Mouse (Mus musculus) heart, embryonic 15.5 days (tissue): Measurements from ENCODE around the gene Stx1b. TPM values are rescaled to one million over a fixed set of nuclear protein-coding genes. Genes with fewer than 3 reads are reported as not detected.

Experiments used
- ATAC-seq: fragments of 200-750 bp; cut with Nextera tagmentation; replicated peaks from 2 replicates; pipeline ENCODE4 v1.8.0; 2017; ENCODE audit warnings: low read depth, moderate TSS enrichment; ENCODE audit not compliant: insufficient number of reproducible peaks, insufficient read depth, low FRiP score
- H3K27ac ChIP-seq: fragments of 300-500 bp; sonication (generic); 2 replicates; pipeline ENCODE4 v1.5.1; 2015; ENCODE audit warnings: mild to moderate bottlenecking, inconsistent platforms
- H3K27me3 ChIP-seq: fragments of 300-500 bp; sonication (generic); 2 replicates; pipeline ENCODE4 v1.6.1; 2015; ENCODE audit warnings: inconsistent platforms
- H3K36me3 ChIP-seq: fragments of 300-500 bp; sonication (generic); 2 replicates; pipeline ENCODE4 v1.6.1; 2015; ENCODE audit warnings: mild to moderate bottlenecking, inconsistent platforms
- H3K4me1 ChIP-seq: fragments of 300-500 bp; sonication (generic); replicated peaks from 2 replicates; pipeline ENCODE4 v1.6.1; 2015; ENCODE audit warnings: inconsistent platforms
- H3K4me2 ChIP-seq: fragments of 300-500 bp; sonication (generic); 2 replicates; pipeline ENCODE4 v1.6.1; 2015; ENCODE audit warnings: inconsistent platforms, mild to moderate bottlenecking, moderate library complexity
- H3K4me3 ChIP-seq: fragments of 300-500 bp; sonication (generic); 2 replicates; pipeline ENCODE4 v1.5.1; 2015; ENCODE audit warnings: mild to moderate bottlenecking, inconsistent platforms
- H3K9ac ChIP-seq: fragments of 300-500 bp; sonication (generic); 2 replicates; pipeline ENCODE4 v1.6.1; 2015; ENCODE audit warnings: mild to moderate bottlenecking, inconsistent platforms
- H3K9me3 ChIP-seq: fragments of 300-500 bp; sonication (generic); replicated peaks from 2 replicates; pipeline ENCODE4 v1.6.1; 2016; ENCODE audit warnings: inconsistent platforms
- WGBS: fragments of 180-500 bp; shearing (Covaris S2); methylation state at CpG from one replicate; pipeline ENCODE4 v1.1.7; 2015; ENCODE audit warnings: mixed read lengths; 5-methylcytosine and 5-hydroxymethylcytosine counted together
- polyA plus RNA-seq: library from polyadenylated mRNA; unstranded; fragments of >200 nt; fragmentation: Nextera tagmentation; extraction: Ambion mirVana; gene quantifications from 2 replicates; pipeline ENCODE4 v1.2.1, GENCODE M21; 2015

Stx1b gene
- polyA plus RNA-seq, 1 experiment from 2014 or later = 1.4 TPM

DNA sequence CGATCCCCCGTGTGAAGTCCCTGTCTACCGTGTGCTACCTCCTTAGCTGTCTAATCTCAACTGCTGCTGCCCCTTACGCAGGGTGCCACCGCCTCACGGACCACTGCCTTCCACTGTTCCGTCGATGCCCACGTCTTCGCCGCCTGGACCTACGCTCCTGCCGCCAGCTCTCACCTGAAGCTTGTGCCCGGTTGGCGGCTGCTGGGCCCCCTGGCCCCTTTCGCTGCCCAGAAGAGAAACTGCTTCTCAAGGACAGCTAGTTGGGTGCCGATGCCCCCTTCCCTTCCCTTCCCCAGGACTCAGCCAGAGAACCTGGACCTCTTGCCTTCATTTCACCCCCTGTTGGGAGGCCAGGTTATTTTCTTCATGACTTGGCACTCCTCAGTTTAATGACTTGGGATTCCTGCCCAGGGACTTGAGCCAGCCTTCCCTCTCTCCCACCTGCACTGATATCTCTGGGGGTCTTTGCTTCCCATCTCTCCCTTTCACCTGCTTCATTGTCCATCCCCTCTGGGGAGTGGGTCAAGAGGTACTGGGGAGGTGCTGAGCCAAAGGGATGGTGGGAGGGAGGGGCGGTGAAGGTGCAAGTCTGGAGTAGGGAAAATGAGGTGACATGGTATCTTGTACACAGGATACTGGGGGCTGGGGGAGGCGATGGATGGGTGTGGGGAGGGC is 56.5 kb downstream of the Stx1b start:
- Histone ChIP-seq H3K4me1 (peaks cover 28% of the 10 kb centered on the region), H3K27ac (no peak overlapping the region), H3K9ac (no peak overlapping the region), H3K4me2 (no peak overlapping the region), H3K27me3 (no peaks in the 10 kb centered on the region), H3K36me3 (peaks cover 22% of the 10 kb centered on the region), H3K9me3 (no peaks in the 10 kb centered on the region), H3K4me3 (no peak overlapping the region)
- WGBS = 90% methylated on average over 19 of the region's 19 CpGs
- no peak for ATAC-seq

- WGBS = 70% methylated on average over 17 of the region's 17 CpGs
- no peak overlapping the region for H3K4me2 ChIP-seq
- peaks cover 28% of the 10 kb centered on the region for H3K4me1 ChIP-seq
- no peak overlapping the region for H3K4me3 ChIP-seq
- H3K27ac ChIP-seq = no peak overlapping the region
- peaks cover 27% of the 10 kb centered on the region for H3K36me3 ChIP-seq
- ATAC-seq = no peak
- no peak overlapping the region for H3K9ac ChIP-seq
- H3K9me3 ChIP-seq = no peaks in the 10 kb centered on the region
- H3K27me3 ChIP-seq = no peaks in the 10 kb centered on the region
These were observed 57.3 kb downstream of the Stx1b start for GRCm38 (mm10) chr7:127766851-127767609.

- no peak for ATAC-seq
- Histone ChIP-seq H3K4me1 (peaks cover 24% of the 10 kb centered on the region), H3K9me3 (no peaks in the 10 kb centered on the region), H3K27ac (no peak overlapping the region), H3K4me3 (no peak overlapping the region), H3K27me3 (no peaks in the 10 kb centered on the region), H3K36me3 (peaks cover 27% of the 10 kb centered on the region), H3K9ac (no peak overlapping the region), H3K4me2 (no peak overlapping the region)
- 66% methylated on average over 2 of the region's 2 CpGs for WGBS
These were observed 58.6 kb downstream of the Stx1b start for GRCm38 (mm10) chr7:127765756-127766155.

DNA sequence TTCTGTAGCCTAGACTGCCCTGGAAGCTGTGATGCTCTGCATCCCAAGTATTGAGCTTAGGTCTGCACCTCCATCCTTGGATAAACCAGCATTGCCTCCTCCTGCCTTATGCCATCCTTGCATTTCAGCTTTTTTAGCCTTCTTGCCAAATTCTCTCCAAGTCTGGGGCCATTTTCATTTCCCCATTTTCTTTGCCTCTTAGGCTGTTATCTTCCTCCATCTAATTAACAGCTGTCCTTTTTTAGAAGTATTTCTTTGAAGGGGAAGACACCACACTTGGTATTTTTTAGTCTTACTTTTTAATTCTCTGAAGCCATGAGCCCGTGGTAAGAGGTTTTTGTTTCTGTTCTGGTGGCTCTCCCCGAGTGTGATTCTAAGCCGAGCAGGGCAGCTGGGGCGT is 60.7 kb downstream of the Stx1b start:
- no peak overlapping the region for H3K4me2 ChIP-seq
- H3K27ac ChIP-seq = no peak overlapping the region
- H3K9me3 ChIP-seq = no peaks in the 10 kb centered on the region
- WGBS = 87% methylated on average over 4 of the region's 4 CpGs
- ATAC-seq = no peak
- H3K9ac ChIP-seq = no peak overlapping the region
- H3K27me3 ChIP-seq = no peaks in the 10 kb centered on the region
- peaks cover 27% of the 10 kb centered on the region for H3K36me3 ChIP-seq
- H3K4me3 ChIP-seq = no peak overlapping the region
- H3K4me1 ChIP-seq = peaks cover 22% of the 10 kb centered on the region

DNA sequence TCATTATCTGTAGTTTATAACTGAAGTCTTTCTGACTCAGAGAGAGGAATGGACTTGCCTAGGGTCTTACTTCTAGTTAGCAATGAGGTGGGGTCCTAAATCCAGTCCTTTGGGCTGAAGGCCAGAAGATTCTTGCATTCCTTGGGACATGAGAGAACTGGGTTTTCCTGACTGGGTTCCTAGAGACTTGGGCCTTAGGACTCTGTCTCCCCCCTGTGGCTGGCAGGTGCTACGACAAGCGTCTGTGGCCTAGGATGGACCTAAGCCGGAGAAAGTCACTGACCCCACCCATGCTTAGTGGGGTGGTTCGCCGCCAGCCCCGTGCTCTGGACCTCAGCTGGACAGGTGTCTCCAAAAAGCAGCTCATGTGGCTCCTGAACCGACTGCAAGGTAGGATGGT is 63.3 kb downstream of the Stx1b start:
- Histone ChIP-seq H3K9ac (no peak overlapping the region), H3K9me3 (no peaks in the 10 kb centered on the region), H3K27me3 (no peaks in the 10 kb centered on the region), H3K36me3 (peaks cover 36% of the 10 kb centered on the region), H3K4me2 (no peak overlapping the region), H3K27ac (no peak overlapping the region), H3K4me1 (peaks cover 18% of the 10 kb centered on the region), H3K4me3 (no peak overlapping the region)
- no peak for ATAC-seq
- 24% methylated on average over 7 of the region's 7 CpGs for WGBS

DNA sequence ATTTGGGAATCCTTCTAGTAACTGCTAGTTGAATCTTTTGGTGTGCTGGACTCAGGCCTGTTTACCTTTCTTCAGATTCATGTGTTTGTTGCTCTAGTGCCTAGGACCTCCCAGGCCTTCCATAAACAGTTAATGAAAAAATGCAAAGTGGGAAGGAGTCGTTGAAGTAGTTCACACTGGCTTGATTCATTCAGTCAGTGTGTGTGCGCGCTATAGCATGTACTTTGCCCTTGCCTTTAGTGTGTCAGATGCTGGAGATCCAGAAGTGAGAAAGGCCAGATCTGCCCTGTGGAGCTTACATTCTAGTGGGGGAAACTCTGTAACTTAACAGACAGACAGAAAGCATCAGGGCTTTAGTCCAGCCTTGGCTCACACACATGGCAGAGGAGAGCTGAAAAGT is 63.9 kb downstream of the Stx1b start:
- H3K9me3 ChIP-seq = no peaks in the 10 kb centered on the region
- 79% methylated on average over 3 of the region's 3 CpGs for WGBS
- no peak overlapping the region for H3K4me2 ChIP-seq
- ATAC-seq = no peak
- no peak overlapping the region for H3K9ac ChIP-seq
- H3K36me3 ChIP-seq = peaks cover 35% of the 10 kb centered on the region
- H3K4me1 ChIP-seq = peaks cover 18% of the 10 kb centered on the region
- no peak overlapping the region for H3K4me3 ChIP-seq
- no peaks in the 10 kb centered on the region for H3K27me3 ChIP-seq
- no peak overlapping the region for H3K27ac ChIP-seq

- H3K4me2 ChIP-seq = peak overlapping the region; percentile 35; the same call in 1 of the 2 replicates
- no peak for ATAC-seq
- H3K9me3 ChIP-seq = no peaks in the 10 kb centered on the region
- peaks cover 30% of the 10 kb centered on the region for H3K36me3 ChIP-seq
- 0 out of 2 replicates have a peak overlapping the region, but pooled peaks have one; percentile 4 for H3K27ac ChIP-seq
- no peaks in the 10 kb centered on the region for H3K27me3 ChIP-seq
- no peak overlapping the region for H3K9ac ChIP-seq
- H3K4me1 ChIP-seq = peaks cover 18% of the 10 kb centered on the region
- WGBS = 16% methylated on average over 6 of the region's 6 CpGs
- H3K4me3 ChIP-seq = no peak overlapping the region
These were observed 64.6 kb downstream of the Stx1b start for GRCm38 (mm10) chr7:127759716-127760115.

Other genes starting within 250 kb of the Stx1b start
- gene Ccdc189, start 236.0 kb downstream of the Stx1b start, polyA plus RNA-seq = 10.6 and 12.6 TPM in 2 replicates
- 27.9 and 32.3 TPM in 2 replicates for gene Rnf40, start 235.8 kb downstream of the Stx1b start, polyA plus RNA-seq
- gene Zfp629, start 208.8 kb downstream of the Stx1b start, polyA plus RNA-seq = 7.8 and 10.5 TPM in 2 replicates
- 37.2 and 45.7 TPM in 2 replicates for gene Bcl7c, start 115.6 kb downstream of the Stx1b start, polyA plus RNA-seq
- 4.7 and 8.4 TPM in 2 replicates for gene Ctf1, start 111.8 kb downstream of the Stx1b start, polyA plus RNA-seq
- gene Ctf2, start 92.4 kb downstream of the Stx1b start, polyA plus RNA-seq = 0.20 TPM in 1 of 2 replicates, not detected in the other
- gene Fbxl19, start 80.0 kb downstream of the Stx1b start, polyA plus RNA-seq = 1.4 and 2.2 TPM in 2 replicates
- gene Orai3, start 54.7 kb downstream of the Stx1b start, polyA plus RNA-seq = 15.6 and 21.7 TPM in 2 replicates
- gene Setd1a, start 47.9 kb downstream of the Stx1b start, polyA plus RNA-seq = 13.0 and 16.7 TPM in 2 replicates
- not detected in 2 replicates for gene Gm49388, start 38.9 kb downstream of the Stx1b start, polyA plus RNA-seq
- 22.0 and 24.0 TPM in 2 replicates for gene Hsd3b7, start 23.9 kb downstream of the Stx1b start, polyA plus RNA-seq
- gene Stx4a, start 255 bp downstream of the Stx1b start, polyA plus RNA-seq = 50.5 and 51.0 TPM in 2 replicates
- gene Zfp646, start 51.7 kb upstream of the Stx1b start, polyA plus RNA-seq = 5.3 and 7.0 TPM in 2 replicates
- gene Zfp668, start 52.3 kb upstream of the Stx1b start, polyA plus RNA-seq = 7.9 and 11.1 TPM in 2 replicates
- 1.2 and 1.7 TPM in 2 replicates for gene Prss53, start 66.4 kb upstream of the Stx1b start, polyA plus RNA-seq
- not detected in 2 replicates for gene Gm21974, start 70.9 kb upstream of the Stx1b start, polyA plus RNA-seq
- gene Vkorc1, start 71.1 kb upstream of the Stx1b start, polyA plus RNA-seq = 95.9 and 126 TPM in 2 replicates
- 122 and 145 TPM in 2 replicates for gene Bckdk, start 79.5 kb upstream of the Stx1b start, polyA plus RNA-seq
- gene Kat8, start 88.0 kb upstream of the Stx1b start, polyA plus RNA-seq = 23.5 and 27.6 TPM in 2 replicates
- 1.9 and 6.0 TPM in 2 replicates for gene Prss8, start 105.6 kb upstream of the Stx1b start, polyA plus RNA-seq
- 7.9 and 10.0 TPM in 2 replicates for gene Prss36, start 122.2 kb upstream of the Stx1b start, polyA plus RNA-seq
- gene Fus, start 142.9 kb upstream of the Stx1b start, polyA plus RNA-seq = 254 and 307 TPM in 2 replicates
- gene Pycard, start 169.3 kb upstream of the Stx1b start, polyA plus RNA-seq = 42.8 and 56.1 TPM in 2 replicates
- gene Trim72, start 179.4 kb upstream of the Stx1b start, polyA plus RNA-seq = 0.77 and 1.1 TPM in 2 replicates
- gene Itgam, start 238.1 kb upstream of the Stx1b start, polyA plus RNA-seq = 0.69 and 1.6 TPM in 2 replicates
- not detected in 2 replicates for gene Gm49368, start 238.1 kb upstream of the Stx1b start, polyA plus RNA-seq